Comparison of ENCODE assay signal across 7 mouse cellular contexts in the genomic region with DNA sequence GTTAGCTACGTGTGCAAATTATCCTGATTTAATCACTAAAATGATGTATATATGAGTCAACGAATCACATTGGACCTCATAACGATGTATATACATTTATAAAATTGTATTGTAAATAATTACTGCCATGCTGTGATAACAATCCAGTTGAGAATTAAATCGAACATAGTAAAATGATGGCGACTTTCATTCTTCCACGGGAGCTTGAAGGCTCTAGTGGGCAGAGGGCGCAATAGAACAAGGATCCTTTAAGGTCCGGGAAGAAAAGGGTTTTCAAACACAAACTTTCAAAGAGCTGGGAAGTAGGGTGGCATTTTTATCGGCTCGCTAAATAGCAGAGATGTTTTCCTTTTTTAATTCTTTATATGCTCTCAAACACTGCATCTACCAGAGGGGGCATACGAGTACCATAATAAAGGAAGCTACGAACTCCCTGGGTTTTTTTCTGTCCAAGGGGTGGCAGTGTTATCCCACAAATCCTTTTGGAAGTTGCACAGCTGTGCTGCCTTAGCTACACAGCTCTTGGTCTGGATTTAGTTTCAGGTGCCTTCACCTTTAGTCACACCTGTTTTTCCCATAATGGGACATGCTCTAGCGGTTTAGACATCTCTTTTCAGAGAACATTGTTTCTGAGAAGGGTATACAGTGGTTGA.
DNase-seq lines count a peak whose midpoint lies in the region; ATAC-seq lines count a peak whose summit lies in the region.

No protein-coding gene starts in this region.

- no peak overlapping the region for H3K27ac ChIP-seq in hindbrain, embryonic 13.5 days

- H3K27me3 ChIP-seq in hindbrain, embryonic 13.5 days = no peaks in the 10 kb centered on the region

- H3K9ac ChIP-seq in hindbrain, embryonic 13.5 days = 0 out of 2 replicates have a peak overlapping the region, but pooled peaks have one; percentile 55

- no peaks in the 10 kb centered on the region for H3K4me1 ChIP-seq in hindbrain, embryonic 13.5 days (replicated peaks)

- peak overlapping the region; percentile 31 for H3K4me3 ChIP-seq in hindbrain, embryonic 13.5 days

- no peaks in the 10 kb centered on the region for H3K36me3 ChIP-seq in hindbrain, embryonic 13.5 days

- peak; percentile 96 for ATAC-seq in hindbrain, embryonic 13.5 days (ENCODE audit: low FRiP score)
- peak; percentile 84 for ATAC-seq in megakaryocyte, adult 5-6 weeks (ENCODE audit: poor library complexity, severe bottlenecking)

- H3K9me3 ChIP-seq in hindbrain, embryonic 13.5 days = no peaks in the 10 kb centered on the region

- WGBS in hindbrain, embryonic 13.5 days = 34% methylated on average over 13 of the region's 13 CpGs

- DNase-seq in adrenal gland, adult 2 months = peak; percentile 76
- DNase-seq in cerebellum, postnatal 25 days = peak; percentile 32 to 68
- peak; percentile 74 to 86 for DNase-seq in frontal cortex, postnatal 36 days (ENCODE audit: low spot score in 2 of 2)
- peak; percentile 73 to 84 for DNase-seq in layer of hippocampus, postnatal 10 days (ENCODE audit: low spot score in 2 of 2)
- peak; percentile 77 to 83 for DNase-seq in right cerebral cortex, postnatal 10 days (ENCODE audit: low spot score in 2 of 2)

- H3K4me2 ChIP-seq in hindbrain, embryonic 13.5 days = peak overlapping the region; percentile 50
